Mouse (Mus musculus): ENCODE measurements around the gene Sema4c.
A peak's percentile ranks its signal among the peaks of the same experiment; 100 is the strongest.

The Sema4c gene

DNA sequence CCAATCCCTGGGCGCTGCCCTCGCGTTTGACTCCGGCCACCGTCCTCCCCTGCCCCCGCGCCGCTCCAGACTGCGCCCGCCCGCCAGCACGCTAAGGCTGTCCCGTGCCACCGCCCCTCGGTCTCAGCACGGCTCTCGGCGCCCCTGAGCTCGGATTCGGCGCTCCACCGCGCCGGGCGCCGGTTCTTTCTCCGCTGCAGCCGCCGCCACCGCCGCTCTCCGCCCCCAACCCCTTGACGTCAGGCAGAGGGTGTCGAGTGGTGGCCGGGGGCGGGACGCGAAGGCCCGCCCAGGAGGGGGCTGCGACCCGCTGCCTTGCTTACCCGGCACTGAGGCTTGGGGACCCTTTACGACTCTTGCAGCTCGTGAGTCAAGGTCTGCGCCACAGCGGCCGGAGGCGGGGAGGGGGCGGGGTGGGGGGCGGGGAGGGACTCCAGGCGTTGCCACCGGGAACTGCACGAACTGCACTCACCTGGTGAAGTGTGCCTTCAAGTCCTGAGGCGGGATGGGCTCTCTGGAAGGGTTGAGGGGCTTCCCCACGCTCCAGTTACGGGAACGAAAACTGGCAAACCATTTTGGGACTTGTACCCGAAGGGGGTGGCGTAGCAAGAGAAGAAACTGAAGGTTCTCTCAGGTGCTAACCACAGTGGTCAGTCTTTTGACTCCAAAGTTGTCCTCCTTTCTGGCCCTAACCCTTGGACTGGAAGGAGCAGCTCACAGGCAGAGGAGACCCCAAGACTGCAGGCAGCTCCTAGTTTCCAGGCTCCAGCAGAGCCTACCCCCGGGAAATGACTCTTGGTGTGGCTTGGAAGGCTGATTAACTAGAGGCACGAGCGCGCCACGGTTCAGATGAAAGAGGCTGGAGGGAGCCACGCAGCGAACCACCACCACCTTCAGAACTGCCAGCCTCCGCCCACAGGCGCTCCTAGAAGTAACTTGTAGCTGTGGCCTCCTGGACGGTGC is at the start of gene Sema4c:
Gene Sema4c, minus strand, starts transcription at position 319 of the 963 bp plus-strand sequence.
- DNase-seq (ENCODE audit: low read depth, low spot score), result peak; percentile 86

DNA sequence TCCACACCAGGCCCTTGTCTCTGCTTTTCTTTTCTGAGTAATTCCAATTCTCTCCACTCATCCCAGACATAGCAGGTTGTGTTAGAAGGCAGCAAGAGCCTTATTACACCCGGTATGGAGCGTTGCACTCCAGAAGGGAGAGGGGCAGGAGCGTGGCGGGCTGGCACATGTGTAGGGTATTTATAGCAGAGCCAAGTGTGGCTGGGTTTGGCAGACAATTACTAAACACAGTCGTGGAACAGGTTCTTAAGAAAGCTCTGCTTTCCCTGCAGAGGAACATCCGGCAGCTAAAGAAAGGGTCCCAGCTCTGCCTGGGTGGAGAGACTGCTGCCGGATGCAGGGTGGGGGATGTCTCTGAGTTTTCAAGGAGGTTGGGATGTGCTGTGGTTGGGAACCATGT is 48.8 kb upstream of the Sema4c start:
- no peak for DNase-seq (ENCODE audit: low read depth, low spot score)

DNA sequence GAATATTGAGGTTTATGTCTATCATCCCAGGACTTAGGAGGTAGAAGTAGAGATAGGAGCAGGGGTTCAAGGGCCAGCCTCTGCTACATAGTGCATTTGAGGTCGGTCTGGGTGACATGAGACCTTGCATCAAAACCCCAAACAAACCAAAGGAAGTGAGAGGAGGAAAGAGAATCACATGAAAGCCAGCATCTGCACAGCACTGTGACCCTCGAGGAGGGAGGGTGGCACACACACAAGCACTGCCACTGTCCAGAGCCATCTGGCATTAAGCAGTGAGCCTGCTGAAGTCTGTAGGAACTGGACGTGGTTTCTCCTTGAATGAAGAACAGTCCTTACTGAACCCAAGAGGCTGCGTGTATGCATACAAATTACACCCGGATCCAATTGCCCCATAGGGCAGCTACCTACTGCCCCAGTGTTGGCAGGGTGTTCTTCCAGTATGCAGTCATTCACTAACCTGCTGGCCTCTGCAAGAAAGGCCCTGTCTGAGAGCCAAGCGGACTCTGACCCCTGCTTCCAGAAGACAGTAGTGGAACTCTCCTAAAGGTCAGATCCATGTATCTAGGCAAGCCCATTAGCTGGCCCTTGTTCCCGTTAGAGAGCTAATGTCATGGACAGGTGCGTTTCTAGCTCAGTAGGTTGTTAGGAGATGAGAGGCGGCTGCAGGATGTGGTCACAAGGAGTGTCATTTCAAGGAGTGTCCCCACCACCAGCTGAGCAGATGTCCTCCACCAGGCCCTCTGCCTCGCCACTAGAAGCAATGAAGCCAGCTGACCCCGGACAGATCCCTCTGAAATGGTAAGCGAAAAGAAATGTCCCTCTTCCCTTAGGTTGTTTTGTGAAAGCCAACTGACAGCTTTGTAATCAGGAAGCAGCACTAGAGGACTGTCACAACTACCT is 46.4 kb upstream of the Sema4c start:
- no peak for DNase-seq (ENCODE audit: low read depth, low spot score)

DNA sequence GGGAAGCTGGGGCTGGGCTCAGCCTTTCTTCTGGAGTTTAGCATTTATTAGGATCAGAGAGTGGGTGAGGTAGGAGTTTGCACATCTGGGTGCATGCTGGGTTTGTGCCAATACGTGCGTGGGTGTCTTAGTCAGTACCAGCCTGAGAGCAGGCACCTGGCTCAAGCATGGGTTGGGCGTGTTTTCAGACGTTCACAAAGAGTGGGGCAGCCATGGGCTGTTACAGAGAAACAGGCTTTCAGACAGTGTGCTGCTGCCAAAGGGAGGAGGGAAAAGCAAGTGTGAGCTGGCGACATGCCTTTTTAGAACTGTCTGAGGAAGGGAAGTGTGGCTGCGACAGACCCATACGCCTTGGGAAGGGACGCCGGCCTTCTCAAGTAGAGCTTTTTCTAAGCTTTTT is 45.2 kb upstream of the Sema4c start:
- no peak for DNase-seq (ENCODE audit: low read depth, low spot score)

DNA sequence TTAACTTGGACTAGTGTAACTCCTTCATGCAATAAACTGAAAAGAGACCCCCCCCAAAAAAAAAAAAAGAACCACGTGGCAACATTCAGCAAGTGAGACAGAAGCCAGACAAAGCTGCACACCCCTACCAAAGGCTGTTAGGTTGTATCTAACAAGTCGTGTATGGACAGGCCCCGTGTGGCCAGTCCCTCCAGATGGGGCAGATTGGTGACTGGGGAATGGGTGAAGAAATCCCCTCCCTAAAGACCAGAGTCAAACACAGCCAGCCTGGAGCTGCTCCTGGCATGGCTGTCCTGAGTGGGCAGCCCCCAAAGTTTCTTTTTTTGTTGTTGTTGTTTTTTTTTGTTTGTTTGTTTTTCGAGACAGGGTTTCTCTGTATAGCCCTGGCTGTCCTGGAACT is 44.1 kb upstream of the Sema4c start:
- no peak for DNase-seq (ENCODE audit: low read depth, low spot score)

DNA sequence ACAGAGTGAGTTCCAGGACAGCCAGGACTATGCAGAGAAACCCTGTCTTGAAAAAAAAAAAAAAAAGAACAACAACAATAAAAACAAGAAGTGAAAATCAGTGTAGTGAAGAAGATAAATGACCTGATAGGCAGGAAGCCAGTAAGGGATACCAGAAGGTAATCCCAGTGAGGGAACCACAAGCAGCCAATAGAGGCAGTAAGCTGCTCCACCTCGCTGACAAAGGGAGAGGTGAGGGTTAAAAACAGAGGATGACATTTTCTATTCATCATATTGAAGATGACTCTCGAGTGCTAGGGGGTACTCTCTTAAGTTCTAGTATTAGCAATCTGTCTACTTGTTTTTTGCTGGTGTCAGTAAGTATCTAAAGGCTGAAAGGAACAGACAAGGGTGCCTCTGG is 40.3 kb upstream of the Sema4c start:
- DNase-seq (ENCODE audit: low read depth, low spot score), result no peak

DNA sequence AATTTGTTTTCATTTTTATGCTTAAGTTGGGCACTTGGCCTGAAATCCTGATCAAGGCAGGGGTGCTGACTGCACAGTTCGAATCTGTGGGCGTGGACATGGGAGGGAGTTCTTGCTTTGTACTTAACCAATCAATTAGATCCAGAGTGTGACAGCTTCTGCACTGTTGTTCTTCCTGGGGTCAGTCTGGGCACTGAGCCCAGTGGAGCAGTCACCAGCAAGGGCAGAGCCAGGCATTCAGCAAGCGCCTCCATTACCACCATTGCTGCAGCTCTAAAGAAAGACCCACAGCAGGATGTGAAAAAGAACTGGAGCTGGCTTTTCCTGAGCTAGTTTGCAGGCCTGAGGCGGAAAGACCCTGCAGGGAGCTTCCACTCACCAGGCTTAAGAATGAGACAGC is 38.0 kb upstream of the Sema4c start:
- DNase-seq (ENCODE audit: low read depth, low spot score), result peak; percentile 44

DNA sequence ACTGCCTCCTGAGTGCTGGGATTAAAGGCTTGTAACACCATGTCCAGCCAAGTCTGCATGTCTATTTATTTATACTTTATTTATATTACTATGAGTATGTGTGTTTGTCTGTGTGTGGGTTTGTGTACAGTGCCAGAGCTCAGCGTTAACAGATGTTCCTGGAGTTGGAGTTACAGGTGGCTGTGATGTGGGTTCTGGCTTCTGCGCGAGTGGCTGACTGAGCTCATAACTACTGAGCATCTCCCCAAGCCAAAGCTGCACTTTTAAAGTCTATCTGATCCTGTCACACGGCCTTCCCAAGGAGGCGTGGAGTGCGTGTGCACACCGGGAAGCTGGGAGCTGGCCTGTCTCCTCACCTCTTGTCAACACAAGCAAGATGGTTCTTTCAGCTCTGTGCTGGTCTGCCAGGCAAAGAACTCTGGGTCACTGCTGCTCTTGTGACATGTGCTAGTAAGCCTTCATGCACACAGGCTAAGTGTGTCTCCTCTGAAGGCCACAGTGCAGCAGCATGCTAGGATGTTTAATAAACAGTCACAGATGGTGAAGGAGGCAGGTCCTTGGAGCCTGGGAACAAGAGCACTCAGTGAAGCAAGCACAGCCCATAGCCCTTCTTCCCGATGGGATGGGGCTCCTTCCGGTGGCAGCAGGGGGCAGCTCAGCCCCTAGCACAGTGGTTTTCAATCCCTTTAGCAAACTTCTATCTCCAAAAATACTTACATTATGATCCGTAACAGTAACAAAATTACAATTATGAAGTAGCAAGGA is 37.2 kb upstream of the Sema4c start:
- no peak for DNase-seq (ENCODE audit: low read depth, low spot score)

DNA sequence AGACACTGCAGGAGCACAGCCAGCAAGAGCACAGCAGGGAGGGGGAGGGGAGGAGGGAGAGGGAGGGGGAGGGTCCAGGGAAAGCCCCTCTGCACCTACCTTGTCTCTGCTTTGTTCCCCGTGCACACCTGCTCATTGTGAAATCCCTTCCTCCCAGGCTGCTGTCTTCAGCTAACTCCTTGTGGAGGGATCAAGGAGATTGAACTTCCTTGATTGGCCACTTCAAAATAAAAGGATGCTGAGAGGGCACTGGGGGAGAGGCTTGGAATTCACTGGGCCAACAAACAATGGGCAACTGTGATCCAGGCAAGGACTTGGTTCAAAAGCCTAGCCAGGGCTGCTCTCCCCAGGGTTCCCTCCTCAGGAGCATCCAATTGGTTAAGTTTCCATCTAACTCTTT is 35.0 kb upstream of the Sema4c start:
- peak; percentile 51 for DNase-seq (ENCODE audit: low read depth, low spot score)

DNA sequence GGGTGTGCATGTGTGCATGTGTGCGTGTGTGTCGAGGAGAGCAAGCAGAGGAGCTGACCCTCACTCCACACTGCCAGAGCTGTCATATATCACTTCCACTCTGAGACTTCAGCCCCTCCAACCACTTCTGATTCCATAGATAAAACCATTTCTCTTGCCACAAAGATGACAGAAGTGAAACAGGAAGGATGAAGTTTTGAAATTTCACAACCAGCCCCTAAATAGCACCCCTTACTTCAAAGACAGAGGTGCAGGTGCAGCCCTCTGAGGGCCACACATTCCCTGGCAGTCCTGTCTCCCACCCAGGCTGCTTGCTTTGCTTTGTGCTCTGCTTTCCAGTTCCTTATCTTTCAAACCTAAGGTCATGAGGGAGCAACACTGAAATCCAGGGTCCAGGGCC is 33.3 kb upstream of the Sema4c start:
- no peak for DNase-seq (ENCODE audit: low read depth, low spot score)

DNA sequence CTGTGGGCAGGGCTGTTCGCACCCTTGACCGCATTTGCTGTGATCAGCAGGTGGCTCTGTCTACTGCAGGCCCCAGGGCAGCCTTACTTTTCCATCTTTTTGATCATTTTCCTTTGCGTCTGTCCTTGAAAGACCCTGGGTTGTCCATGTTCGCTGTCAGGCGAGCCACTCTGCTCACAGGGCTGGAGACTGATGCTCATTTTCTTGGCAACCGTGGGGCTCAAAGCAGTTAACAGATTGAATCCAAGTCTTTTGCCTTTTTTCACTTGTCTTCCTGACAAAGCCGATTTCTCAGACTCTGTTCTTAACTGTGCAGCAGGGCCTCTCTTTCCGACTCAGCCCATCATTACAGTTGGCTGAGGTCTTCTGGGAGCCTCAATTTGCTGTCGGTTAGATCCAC is 32.5 kb upstream of the Sema4c start:
- DNase-seq (ENCODE audit: low read depth, low spot score), result no peak

DNA sequence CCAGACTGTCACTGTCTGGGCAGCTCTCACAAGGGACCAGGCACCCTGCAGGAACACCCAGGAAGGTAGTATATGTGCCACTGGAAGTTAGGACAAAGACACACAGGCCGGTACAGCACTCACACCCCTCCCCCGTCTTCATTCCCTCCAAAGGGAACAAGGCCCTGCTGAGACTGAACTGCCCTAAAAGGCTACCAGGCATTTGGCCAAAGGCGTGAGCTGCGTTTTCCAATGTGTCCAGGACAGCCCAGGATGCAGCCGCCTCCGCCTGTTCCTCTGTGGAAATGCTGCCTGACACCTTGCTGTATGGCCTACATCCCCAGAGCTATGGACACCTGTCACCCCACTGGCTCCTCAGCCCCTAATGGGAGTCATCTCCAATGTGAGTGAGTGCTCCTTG is 31.3 kb upstream of the Sema4c start:
- DNase-seq (ENCODE audit: low read depth, low spot score), result no peak

DNA sequence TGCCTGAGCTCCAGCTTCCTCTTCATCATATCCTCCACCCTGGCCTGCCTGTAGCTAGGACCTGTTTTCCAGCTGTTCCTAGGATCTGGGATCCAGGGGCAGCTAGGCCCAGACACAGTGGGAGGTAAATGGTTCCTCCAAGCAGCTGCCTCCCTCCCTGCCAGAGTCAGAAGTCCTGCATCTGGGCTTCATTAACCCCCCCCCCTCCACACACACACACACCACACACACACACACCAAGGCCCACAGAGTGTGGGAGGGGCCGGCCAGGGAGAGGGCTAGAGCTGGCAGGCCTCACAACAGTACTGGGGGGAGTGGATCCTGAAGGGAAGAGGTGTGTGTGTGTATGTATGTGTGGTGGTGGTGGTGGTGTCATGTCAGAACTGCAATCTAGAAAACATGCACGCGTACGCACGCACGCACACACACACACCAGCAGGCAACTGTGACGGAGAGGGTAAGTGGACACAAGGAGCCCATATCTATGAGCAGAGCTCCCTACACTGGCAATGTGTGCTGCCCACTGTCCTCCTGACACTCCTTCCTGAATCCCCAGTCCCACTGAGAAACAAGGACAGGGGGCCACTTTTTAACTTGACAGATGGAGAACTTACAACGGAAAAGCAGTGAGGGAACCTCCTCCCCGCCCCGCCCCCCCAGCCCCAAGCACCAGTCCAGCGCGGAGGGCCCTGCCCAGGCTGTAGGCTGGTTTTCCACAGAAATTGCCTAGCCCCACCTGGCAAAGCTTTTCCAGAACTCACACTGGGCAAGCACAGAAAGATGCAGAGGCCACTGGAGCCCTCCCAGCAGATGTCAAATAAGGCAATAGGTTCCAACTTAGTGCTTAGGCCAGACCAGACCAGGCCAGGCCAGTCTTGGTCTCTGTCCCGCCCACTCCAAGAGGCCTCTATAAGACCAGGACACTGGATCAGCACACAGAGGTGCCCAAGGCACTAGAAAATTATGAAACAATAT is 30.6 kb upstream of the Sema4c start:
- no peak for DNase-seq (ENCODE audit: low read depth, low spot score)

DNA sequence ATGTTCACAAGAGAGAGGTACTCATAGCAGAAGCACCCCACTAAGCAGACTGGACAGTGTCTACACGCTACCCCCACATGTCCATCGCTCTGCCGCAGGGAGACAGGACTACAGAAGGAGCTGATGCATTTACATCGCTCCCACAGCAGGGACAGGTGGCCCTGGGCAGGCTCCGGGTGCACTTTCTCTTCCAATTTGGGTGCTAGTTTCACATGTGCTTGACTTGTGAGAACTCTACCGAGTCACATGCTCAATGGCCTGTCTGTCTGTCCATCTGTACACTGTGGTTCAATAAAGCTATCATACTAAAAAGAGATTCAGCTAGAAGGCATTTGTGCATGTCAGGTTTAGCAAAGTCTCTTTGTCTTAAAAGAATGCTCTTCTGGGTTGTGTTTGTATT is 29.7 kb upstream of the Sema4c start:
- DNase-seq (ENCODE audit: low read depth, low spot score), result no peak

DNA sequence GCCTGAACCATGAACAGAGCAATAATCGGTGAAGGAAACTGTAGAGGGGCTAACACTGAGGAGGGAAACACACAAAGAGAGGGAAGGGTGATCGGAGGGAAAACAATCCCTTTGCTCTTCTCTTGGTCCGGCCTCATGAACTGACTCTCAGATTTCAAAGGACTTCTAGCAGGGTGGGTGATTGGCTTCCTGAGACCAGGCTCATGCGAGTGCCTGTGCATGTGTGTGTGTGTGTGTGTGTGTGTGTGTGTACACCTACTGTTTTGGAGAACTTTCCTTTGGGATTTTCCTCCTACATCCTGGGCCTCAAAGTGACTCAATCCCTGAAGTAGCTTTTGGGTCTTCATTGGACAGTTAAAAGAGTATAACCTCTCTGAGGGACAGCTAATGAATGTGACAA is 28.1 kb upstream of the Sema4c start:
- DNase-seq (ENCODE audit: low read depth, low spot score), result no peak

DNA sequence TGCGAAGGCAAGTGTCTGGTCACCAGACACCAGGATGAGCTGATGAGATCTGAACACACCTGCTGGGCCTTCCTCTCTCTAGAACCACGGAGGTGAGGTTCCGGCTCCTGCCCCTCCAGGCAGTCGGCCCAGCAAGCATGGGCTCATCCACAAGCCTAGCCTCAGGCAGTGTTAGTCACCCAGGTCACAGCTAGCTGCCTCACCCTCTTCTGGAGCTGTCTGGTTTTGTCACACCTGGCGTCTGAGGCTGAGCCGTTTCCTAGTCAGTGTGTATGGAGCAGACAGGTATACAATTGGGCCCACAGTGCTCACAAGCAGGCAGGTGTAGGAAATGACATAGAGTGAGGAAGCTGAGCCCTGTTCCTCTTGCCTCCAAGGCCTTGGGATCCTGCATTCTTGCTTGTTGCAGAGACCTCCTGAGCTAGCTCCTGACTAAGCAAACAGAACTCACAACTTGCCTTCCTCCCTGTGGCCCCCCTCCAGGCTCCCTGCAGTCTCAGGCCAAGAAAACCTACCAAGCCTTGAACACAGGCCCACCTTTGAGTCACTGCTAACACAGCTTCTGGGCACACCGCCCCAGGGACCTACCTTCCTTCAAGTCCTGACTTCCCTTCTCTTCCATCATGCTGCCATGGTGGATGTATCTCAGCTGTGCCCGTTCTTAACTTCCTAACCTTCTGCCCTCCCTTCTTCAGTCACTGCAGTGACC is 25.4 kb upstream of the Sema4c start:
- no peak for DNase-seq (ENCODE audit: low read depth, low spot score)

DNA sequence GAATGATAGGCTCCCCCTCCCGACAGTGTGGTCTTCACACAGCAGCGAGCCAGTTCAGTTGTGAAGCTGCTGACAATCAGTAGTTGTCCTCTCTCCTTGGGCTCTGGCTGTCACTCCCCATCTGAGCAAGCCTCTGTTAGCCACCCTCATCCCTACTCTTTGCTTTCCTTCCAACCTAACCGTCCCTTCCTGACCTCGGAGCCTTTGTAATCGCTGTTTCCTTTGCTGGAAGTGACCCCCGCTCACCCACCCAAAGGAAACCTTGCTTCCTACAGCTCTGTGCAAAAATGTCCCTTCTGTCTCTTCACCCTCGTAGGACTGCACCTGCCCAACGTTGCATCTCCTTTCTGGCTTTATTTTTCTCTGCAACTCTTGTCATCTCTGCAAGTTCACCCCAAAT is 24.1 kb upstream of the Sema4c start:
- no peak for DNase-seq (ENCODE audit: low read depth, low spot score)

DNA sequence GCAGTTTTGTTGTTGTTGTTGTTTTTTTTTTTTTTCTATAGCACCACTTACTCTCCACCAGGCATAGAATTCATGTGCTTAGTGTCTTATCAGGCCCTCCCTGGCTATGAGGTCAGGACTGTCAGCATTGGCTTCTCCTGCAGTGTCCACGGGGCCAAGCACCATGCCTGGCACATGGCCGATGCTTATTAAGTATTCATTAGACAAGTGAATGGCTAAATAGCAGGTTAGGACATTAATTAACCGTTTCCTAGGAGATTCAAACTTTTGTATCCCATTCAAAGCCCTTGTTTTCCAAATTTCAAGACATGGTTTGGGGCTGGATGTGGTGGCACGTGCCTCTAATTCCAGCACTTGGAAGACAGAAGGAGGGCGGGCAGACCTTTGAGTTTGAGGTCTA is 23.1 kb upstream of the Sema4c start:
- DNase-seq (ENCODE audit: low read depth, low spot score), result no peak

DNA sequence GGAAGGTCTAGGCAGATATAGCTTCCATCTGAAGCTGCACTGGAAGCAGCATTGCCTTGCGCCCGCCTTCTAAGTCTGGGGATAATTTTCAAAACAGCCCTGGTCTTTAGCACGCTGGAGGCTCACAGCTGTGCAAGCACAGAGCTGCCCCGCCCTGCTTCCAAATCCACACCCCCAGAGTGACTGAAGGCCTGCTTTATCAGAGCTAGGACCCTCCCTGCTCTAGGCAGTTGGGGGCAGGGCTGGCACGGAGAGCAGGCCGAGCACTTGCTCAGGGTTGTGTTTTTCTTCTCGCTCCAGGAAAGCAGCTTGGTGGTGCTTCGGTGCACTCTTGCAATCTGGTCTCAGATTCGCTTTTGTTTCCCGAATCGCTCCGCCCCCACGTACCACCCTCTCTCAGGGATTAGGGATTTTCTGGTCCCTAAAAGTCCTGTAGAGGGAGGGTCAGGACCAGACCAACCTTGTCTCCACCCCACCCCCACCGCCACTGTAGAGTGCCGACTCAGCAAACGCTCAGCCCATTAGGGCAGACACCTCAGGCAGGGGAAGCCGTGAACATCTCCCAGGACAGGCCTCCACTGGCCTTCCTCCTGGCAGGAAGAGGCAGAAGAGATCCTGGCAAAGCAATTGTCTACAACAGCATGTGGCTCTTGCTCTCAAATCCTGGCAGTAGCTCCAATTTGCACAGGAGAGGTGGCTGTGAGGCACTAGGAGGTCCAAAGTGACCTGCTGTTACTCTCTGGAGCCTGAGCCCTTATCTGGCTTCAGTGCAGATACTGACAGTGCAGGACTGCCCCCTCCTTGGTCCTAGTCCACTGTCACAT is 22.4 kb upstream of the Sema4c start:
- peak; percentile 92 for DNase-seq (ENCODE audit: low read depth, low spot score)
